In the genomic region with DNA sequence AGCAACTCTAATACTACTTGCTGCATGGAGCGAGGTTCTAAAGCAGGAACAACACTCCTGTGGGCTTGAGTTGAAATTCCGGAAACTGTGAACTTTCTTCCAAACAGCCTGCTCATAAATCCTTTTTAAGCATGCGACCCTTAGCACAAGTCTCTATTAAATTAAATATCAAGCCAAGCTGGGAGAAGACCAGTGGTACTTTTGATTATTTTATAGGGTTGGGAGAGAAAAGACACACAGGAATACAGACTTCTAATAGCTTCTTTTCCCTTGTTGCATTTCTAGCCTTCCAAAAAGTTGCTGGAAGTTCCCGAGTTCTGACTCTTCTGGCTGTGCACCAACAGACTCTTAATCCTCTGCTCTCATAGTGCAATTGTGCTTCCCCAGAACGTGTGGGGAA, we compare ENCODE assay signal across 20 mouse cellular contexts.
DNase-seq lines count a peak whose midpoint lies in the region; ATAC-seq and TF ChIP-seq lines count a peak whose summit lies in the region.
"Had no signal": no experiment of that assay in that cellular context is flagged by ENCODE, and none has a peak within 500 bp of the region (broad histone marks: within the 10 kb centered on the region; RNA-seq: fewer than 3 reads in every experiment).

No protein-coding gene starts in this region.

- H3K27ac ChIP-seq in kidney, embryonic 14.5 days (ENCODE audit: low read depth, low read length), result peak overlapping the region; percentile 62; the same call in 1 of the 2 replicates
- H3K27ac ChIP-seq: forebrain, embryonic 12.5 days; heart, adult 2 months; heart, embryonic 15.5 days; hindbrain, embryonic 13.5 days had no signal

- no peak for TF ChIP-seq CTCF in brain, embryonic 14.5 days (IDR thresholded peaks at IDR 0.05; ENCODE audit: borderline replicate concordance, extremely low read depth, insufficient read depth, insufficient read length)

- no peaks in the 10 kb centered on the region for H3K4me1 ChIP-seq in kidney, embryonic 14.5 days (ENCODE audit: control insufficient read depth, insufficient read depth, low read length)
- H3K4me1 ChIP-seq: forebrain, embryonic 12.5 days; heart, embryonic 15.5 days; hindbrain, embryonic 13.5 days had no signal

- ATAC-seq in kidney, embryonic 14.5 days (ENCODE audit: low FRiP score, low TSS enrichment), result 0 out of 2 replicates have a peak, but pooled peaks have one; percentile 12
- ATAC-seq: activated CD4-positive, CD25-positive, alpha-beta regulatory T cell, adult 4 months; forebrain, embryonic 16.5 days; Patski had no signal

- no peaks in the 10 kb centered on the region for H3K9me3 ChIP-seq in kidney, embryonic 14.5 days (ENCODE audit: control insufficient read depth, low read length)
- H3K9me3 ChIP-seq: forebrain, embryonic 12.5 days; heart, embryonic 15.5 days; hindbrain, embryonic 13.5 days had no signal

- H3K27me3 ChIP-seq in kidney, embryonic 14.5 days (ENCODE audit: control insufficient read depth, insufficient read depth, low read length), result no peaks in the 10 kb centered on the region
- H3K27me3 ChIP-seq: forebrain, embryonic 12.5 days; heart, embryonic 15.5 days; hindbrain, embryonic 13.5 days; Patski had no signal

- TF ChIP-seq POLR2A in brain, embryonic 14.5 days (IDR thresholded peaks at IDR 0.05; ENCODE audit: borderline replicate concordance, extremely low read depth, insufficient read depth, insufficient read length, poor library complexity, severe bottlenecking), result no peak

- H3K9ac ChIP-seq in kidney, embryonic 14.5 days (ENCODE audit: low read depth, low read length), result no peak overlapping the region
- H3K9ac ChIP-seq: forebrain, embryonic 12.5 days; heart, embryonic 15.5 days; hindbrain, embryonic 13.5 days had no signal

- DNase-seq in kidney, adult 18-20 months, result no peak
- peak; percentile 2 for DNase-seq in kidney, postnatal 14 days
- DNase-seq in kidney, postnatal 10 days, result no peak
- DNase-seq in brain, embryonic 14.5 days (ENCODE audit: low read depth), result peak; percentile 5
- no peak for DNase-seq in spleen, postnatal 4 days (ENCODE audit: low spot score in 2 of 2)
- DNase-seq in adrenal gland, adult 2 months, result no peak
- DNase-seq: adrenal gland, postnatal 25 days; cerebellum, adult 2 months; cerebellum, postnatal 10 days; gastrocnemius, postnatal 10 days; heart, adult 2 months; heart, postnatal 14 days had no signal

- no peaks in the 10 kb centered on the region for H3K36me3 ChIP-seq in kidney, embryonic 14.5 days (ENCODE audit: control insufficient read depth, insufficient read depth, low read length)
- H3K36me3 ChIP-seq: forebrain, embryonic 12.5 days; heart, embryonic 15.5 days; hindbrain, embryonic 13.5 days had no signal

- WGBS in kidney, embryonic 14.5 days, result 46% methylated on average over 5 of the region's 5 CpGs

- H3K4me3 ChIP-seq in kidney, embryonic 14.5 days (ENCODE audit: low read length), result no peak overlapping the region
- H3K4me3 ChIP-seq: forebrain, embryonic 12.5 days; heart, adult 2 months; heart, embryonic 15.5 days; hindbrain, embryonic 13.5 days had no signal

- no peak overlapping the region for H3K4me2 ChIP-seq in kidney, embryonic 14.5 days (replicated peaks; ENCODE audit: low read depth, low read length)
- H3K4me2 ChIP-seq: forebrain, embryonic 12.5 days; heart, embryonic 11.5 days; heart, embryonic 15.5 days; hindbrain, embryonic 13.5 days had no signal

Comparison
In these comparisons a context has a peak if more than half of its experiments do, and no peak if none do; other contexts are left out.
1. DNase-seq: peak in kidney, postnatal 14 days (single experiment) and brain, embryonic 14.5 days (single experiment); none in kidney, adult 18-20 months (single experiment), kidney, postnatal 10 days (single experiment), spleen, postnatal 4 days (0 of 2) and adrenal gland, adult 2 months (single experiment).